Comparison of ENCODE assay signal across 8 mouse cellular contexts in genomic region chr8:95427594-95428535, GRCm38 (mm10). TPM values are rescaled to one million over a fixed set of nuclear protein-coding genes. Genes with fewer than 3 reads are reported as not detected.
A peak's percentile ranks its signal among the peaks of the same experiment; 100 is the strongest.
DNase-seq lines count a peak whose midpoint lies in the region; ATAC-seq and TF ChIP-seq lines count a peak whose summit lies in the region.

No protein-coding gene starts in this region.

- peaks cover 2 to 48% of the 10 kb centered on the region in 2 experiments; a peak in 3 of 4 replicates for H3K4me1 ChIP-seq in CH12.LX (ENCODE audit: control insufficient read depth in 1 of 2, insufficient read depth in 2 of 2)
- H3K4me1 ChIP-seq in bone marrow, adult 2 months (ENCODE audit: control insufficient read depth, insufficient read depth, low read length) = no peaks in the 10 kb centered on the region; the same call in 1 of the 2 replicates
- H3K4me1 ChIP-seq in heart, embryonic 12.5 days (replicated peaks) = peaks cover 79% of the 10 kb centered on the region
- peaks cover 61% of the 10 kb centered on the region for H3K4me1 ChIP-seq in kidney, embryonic 15.5 days
- peaks cover 11 to 38% of the 10 kb centered on the region in 2 experiments for H3K4me1 ChIP-seq in liver, embryonic 14.5 days (replicated peaks; ENCODE audit: control insufficient read depth in 2 of 2, insufficient read depth in 2 of 2, low read length in 1 of 2)
- H3K4me1 ChIP-seq in stomach, postnatal 0 days (replicated peaks; ENCODE audit: control insufficient read depth, insufficient read depth) = peaks cover 10% of the 10 kb centered on the region; the same call in 1 of the 2 replicates

- peak; percentile 75 for DNase-seq in CH12.LX (ENCODE audit: extremely low read depth)
- DNase-seq in liver, embryonic 14.5 days (ENCODE audit: low read depth in 3 of 3, low spot score in 3 of 3) = peak; percentile 49 to 61 (median 55)
- peak; percentile 51 to 67 for DNase-seq in natural killer cell, adult 2 months (ENCODE audit: low spot score in 2 of 2)
- peak; percentile 85 for DNase-seq in stomach, postnatal 0 days (ENCODE audit: low spot score)

- peak; percentile 32 for TF ChIP-seq RAD21 in CH12.LX (IDR thresholded peaks at IDR 0.05; ENCODE audit: low read depth, low read length)

- TF ChIP-seq EP300 in CH12.LX (IDR thresholded peaks at IDR 0.05; ENCODE audit: low read length) = peak; percentile 19; the same call in 1 of the 2 replicates
- no peak for TF ChIP-seq EP300 in liver, embryonic 14.5 days (IDR thresholded peaks at IDR 0.05; ENCODE audit: low read depth)
- TF ChIP-seq EP300 in stomach, postnatal 0 days (optimal IDR thresholded peaks at IDR 0.05) = no peak

- no peaks in the 10 kb centered on the region for H3K9me3 ChIP-seq in CH12.LX (replicated peaks; ENCODE audit: low read length)
- no peaks in the 10 kb centered on the region for H3K9me3 ChIP-seq in heart, embryonic 12.5 days (replicated peaks)
- no peaks in the 10 kb centered on the region for H3K9me3 ChIP-seq in kidney, embryonic 15.5 days (replicated peaks)
- H3K9me3 ChIP-seq in liver, embryonic 14.5 days (ENCODE audit: control insufficient read depth, low read length) = no peaks in the 10 kb centered on the region
- H3K9me3 ChIP-seq in stomach, postnatal 0 days (ENCODE audit: control insufficient read depth, low read length) = no peaks in the 10 kb centered on the region

- no peak for TF ChIP-seq POLR2A in CH12.LX (IDR thresholded peaks at IDR 0.05; ENCODE audit: low read depth, low read length)
- no peak for TF ChIP-seq POLR2A in bone marrow, adult 2 months (IDR thresholded peaks at IDR 0.05; ENCODE audit: borderline replicate concordance, control insufficient read depth, low read depth, low read length)

- TF ChIP-seq CTCF in CH12.LX (conservative IDR thresholded peaks at IDR 0.05 in 1 of 2, IDR thresholded peaks at IDR 0.05 in 1 of 2; ENCODE audit: low read depth in 2 of 2, low read length in 2 of 2) = peak; percentile 78 to 94
- TF ChIP-seq CTCF in bone marrow, adult 2 months (IDR thresholded peaks at IDR 0.05; ENCODE audit: control insufficient read depth, insufficient read depth, low read length) = peak; percentile 76
- peak; percentile 90 for TF ChIP-seq CTCF in liver, embryonic 14.5 days (IDR thresholded peaks at IDR 0.05; ENCODE audit: low read depth)
- TF ChIP-seq CTCF in stomach, postnatal 0 days (IDR thresholded peaks at IDR 0.05; ENCODE audit: low read depth) = peak; percentile 89

- H3K4me2 ChIP-seq in CH12.LX (ENCODE audit: insufficient read depth, low read depth, poor library complexity, severe bottlenecking) = no peak overlapping the region; the same call in 1 of the 2 replicates
- peak overlapping the region; percentile 61 for H3K4me2 ChIP-seq in heart, embryonic 12.5 days
- peak overlapping the region; percentile 45 for H3K4me2 ChIP-seq in kidney, embryonic 15.5 days
- H3K4me2 ChIP-seq in liver, embryonic 14.5 days (ENCODE audit: low read depth) = peak overlapping the region; percentile 45
- peak overlapping the region; percentile 25 for H3K4me2 ChIP-seq in stomach, postnatal 0 days (replicated peaks; ENCODE audit: low read depth)

- H3K27me3 ChIP-seq in CH12.LX (replicated peaks) = no peaks in the 10 kb centered on the region
- H3K27me3 ChIP-seq in heart, embryonic 12.5 days (replicated peaks) = no peaks in the 10 kb centered on the region
- H3K27me3 ChIP-seq in kidney, embryonic 15.5 days = no peaks in the 10 kb centered on the region
- no peaks in the 10 kb centered on the region for H3K27me3 ChIP-seq in liver, embryonic 14.5 days (ENCODE audit: control insufficient read depth, insufficient read depth, low read length)
- H3K27me3 ChIP-seq in stomach, postnatal 0 days (ENCODE audit: control insufficient read depth, insufficient read depth, low read length) = no peaks in the 10 kb centered on the region

- H3K27ac ChIP-seq in CH12.LX (ENCODE audit: insufficient read depth, low read depth) = no peak overlapping the region
- H3K27ac ChIP-seq in bone marrow, adult 2 months (ENCODE audit: control insufficient read depth, insufficient read depth, low read depth, low read length, poor library complexity) = no peak overlapping the region
- H3K27ac ChIP-seq in heart, embryonic 12.5 days (ENCODE audit: poor library complexity, severe bottlenecking) = peak overlapping the region; percentile 99
- H3K27ac ChIP-seq in kidney, embryonic 15.5 days = peak overlapping the region; percentile 91
- no peak overlapping the region for H3K27ac ChIP-seq in liver, embryonic 14.5 days
- peak overlapping the region; percentile 69 for H3K27ac ChIP-seq in stomach, postnatal 0 days (replicated peaks)

- H3K36me3 ChIP-seq in CH12.LX (replicated peaks in 1 of 2; ENCODE audit: control insufficient read depth in 1 of 2, insufficient read depth in 1 of 2, low read length in 1 of 2) = peaks cover 4 to 39% of the 10 kb centered on the region in 2 experiments
- peaks cover 14% of the 10 kb centered on the region for H3K36me3 ChIP-seq in heart, embryonic 12.5 days
- H3K36me3 ChIP-seq in kidney, embryonic 15.5 days = peaks cover 11% of the 10 kb centered on the region
- no peaks in the 10 kb centered on the region for H3K36me3 ChIP-seq in liver, embryonic 14.5 days (replicated peaks; ENCODE audit: control insufficient read depth, insufficient read depth, low read depth)
- H3K36me3 ChIP-seq in stomach, postnatal 0 days (ENCODE audit: control insufficient read depth, insufficient read depth, low read length) = no peaks in the 10 kb centered on the region

- whole genome bisulfite sequencing in bone marrow, adult 2 months = 18% methylated on average over 12 of the region's 12 CpGs
- 17% methylated on average over 12 of the region's 12 CpGs for WGBS in heart, embryonic 12.5 days
- 22% methylated on average over 12 of the region's 12 CpGs for WGBS in kidney, embryonic 15.5 days
- 19% methylated on average over 12 of the region's 12 CpGs for WGBS in liver, embryonic 14.5 days (ENCODE audit: insufficient replicate concordance)
- WGBS in stomach, postnatal 0 days = 18% methylated on average over 12 of the region's 12 CpGs

- peaks cover 16% of the 10 kb centered on the region for H3K79me2 ChIP-seq in CH12.LX (replicated peaks; ENCODE audit: control insufficient read depth, extremely low read depth, insufficient read depth, poor library complexity, severe bottlenecking)

- peak; percentile 83 for ATAC-seq in erythroblast, adult 5-6 weeks (replicated peaks; ENCODE audit: low FRiP score, poor library complexity, severe bottlenecking)
- peak; percentile 48; the same call in 1 of the 2 replicates for ATAC-seq in heart, embryonic 12.5 days (ENCODE audit: insufficient number of reproducible peaks, low FRiP score)
- peak; percentile 57 for ATAC-seq in kidney, embryonic 15.5 days (replicated peaks; ENCODE audit: low FRiP score)
- no peak; the same call in 1 of the 2 replicates for ATAC-seq in liver, embryonic 14.5 days (ENCODE audit: insufficient read depth)
- ATAC-seq in stomach, postnatal 0 days (ENCODE audit: low FRiP score, low TSS enrichment) = peak; percentile 64

- no peak overlapping the region for H3K9ac ChIP-seq in CH12.LX (ENCODE audit: insufficient read depth, low read depth)
- H3K9ac ChIP-seq in heart, embryonic 12.5 days = peak overlapping the region; percentile 53
- 0 out of 2 replicates have a peak overlapping the region, but pooled peaks have one; percentile 10 for H3K9ac ChIP-seq in kidney, embryonic 15.5 days
- no peak overlapping the region for H3K9ac ChIP-seq in liver, embryonic 14.5 days (replicated peaks)
- no peak overlapping the region for H3K9ac ChIP-seq in stomach, postnatal 0 days (ENCODE audit: low read length)

- peak overlapping the region in 1 of 3 experiments; percentile 6 for H3K4me3 ChIP-seq in CH12.LX (replicated peaks in 1 of 3; ENCODE audit: low read depth in 2 of 3, low read length in 2 of 3, poor library complexity in 1 of 3)
- H3K4me3 ChIP-seq in bone marrow, adult 2 months (replicated peaks; ENCODE audit: control insufficient read depth, low read depth, low read length) = peak overlapping the region; percentile 27
- peak overlapping the region; percentile 10 for H3K4me3 ChIP-seq in heart, embryonic 12.5 days
- H3K4me3 ChIP-seq in kidney, embryonic 15.5 days (replicated peaks) = no peak overlapping the region; the same call in 1 of the 2 replicates
- no peak overlapping the region for H3K4me3 ChIP-seq in liver, embryonic 14.5 days (ENCODE audit: insufficient read depth in 1 of 2, low read depth in 2 of 2, low read length in 2 of 2)
- no peak overlapping the region for H3K4me3 ChIP-seq in stomach, postnatal 0 days (ENCODE audit: low read depth, low read length)

- in situ Hi-C loops in CH12.LX (cut with MboI; ENCODE audit: low pct_ligation_motif_present, low pct_unique_long_range_greater_than_20kb, low sequenced_read_pairs) = loop anchor here (5.0 kb wide), 1 partner anchor 96 kb away; the partner anchor contains the start of genes Usb1 and Zfp319

- dilution Hi-C loops in CH12.LX (cut with MboI; ENCODE audit: extremely low pct_ligation_motif_present, extremely low pct_unique_long_range_greater_than_20kb, low sequenced_read_pairs) = no loop called here

TF ChIP-seq in CH12.LX, 34 proteins besides CTCF, POLR2A, EP300 and RAD21:
- no peak for TF ChIP-seq CHD2 (IDR thresholded peaks at IDR 0.05; ENCODE audit: low read length)
- TF ChIP-seq SMC3 (IDR thresholded peaks at IDR 0.05; ENCODE audit: low read depth, low read length) = peak; percentile 50
TF ChIP-seq in CH12.LX: peak in this region for 1.

RNA-seq across cellular contexts. Expression of gene Cfap20, which starts 6.8 kb away (rescaled TPM):
- total RNA-seq in CH12.LX (2012; rRNA removed) = 53.1 and 57.2 TPM in 2 replicates
- 93.0 and 99.4 TPM in 2 replicates for total RNA-seq in CH12.LX (2014; rRNA removed)
- polyA plus RNA-seq in CH12.LX (2012; ENCODE audit: insufficient read length, low read depth) = 53.4 and 74.7 TPM in 2 replicates
- 34.4 and 58.0 TPM in 2 replicates for polyA plus RNA-seq in bone marrow, adult 2 months (2011; ENCODE audit: insufficient read depth, insufficient read length, low replicate concordance, missing spikeins)
- 16.7 and 24.6 TPM in 2 replicates for total RNA-seq in erythroblast, adult 5-6 weeks (2015; ENCODE audit: low replicate concordance)
- total RNA-seq in erythroblast, adult 5-6 weeks (2017; ENCODE audit: low replicate concordance) = 3.2 and 11.2 TPM in 2 replicates
- 151 and 153 TPM in 2 replicates for polyA plus RNA-seq in heart, embryonic 12.5 days (2016; fragmentation: Nextera tagmentation; extraction: Ambion mirVana)
- polyA plus RNA-seq in kidney, embryonic 15.5 days (2015; fragmentation: Nextera tagmentation; extraction: Ambion mirVana) = 138 and 139 TPM in 2 replicates
- polyA plus RNA-seq in liver, embryonic 14.5 days (2012; rRNA removed) = 22.0 and 30.1 TPM in 2 replicates
- 34.8 and 35.7 TPM in 2 replicates for polyA plus RNA-seq in liver, embryonic 14.5 days (2014; fragmentation: Nextera tagmentation; extraction: Ambion mirVana)
- polyA plus RNA-seq in stomach, postnatal 0 days (2015; fragmentation: Nextera tagmentation; extraction: Ambion mirVana) = 85.5 and 85.7 TPM in 2 replicates

Comparison
In these comparisons a context has a peak if more than half of its experiments do, and no peak if none do; other contexts are left out.
1. H3K27ac ChIP-seq: peak in heart, embryonic 12.5 days (single experiment), kidney, embryonic 15.5 days (single experiment) and stomach, postnatal 0 days (single experiment); none in CH12.LX (single experiment), bone marrow, adult 2 months (single experiment) and liver, embryonic 14.5 days (single experiment).
2. H3K4me3 ChIP-seq: peak in bone marrow, adult 2 months (single experiment) and heart, embryonic 12.5 days (single experiment); none in kidney, embryonic 15.5 days (single experiment), liver, embryonic 14.5 days (0 of 2) and stomach, postnatal 0 days (single experiment).
3. H3K9ac ChIP-seq: peak in heart, embryonic 12.5 days (single experiment) and kidney, embryonic 15.5 days (single experiment); none in CH12.LX (single experiment), liver, embryonic 14.5 days (single experiment) and stomach, postnatal 0 days (single experiment).
4. Peak in every context shown above with its lines, with median percentiles within 50 percentile points of each other: DNase-seq and CTCF ChIP-seq.